ENCODE assay signal across 8 mouse cellular contexts in genomic region chr12:71855730-71856479, GRCm38 (mm10). TPM values are rescaled to one million over a fixed set of nuclear protein-coding genes. Genes with fewer than 3 reads are reported as not detected.
A peak's percentile ranks its signal among the peaks of the same experiment; 100 is the strongest.
DNase-seq lines count a peak whose midpoint lies in the region; ATAC-seq and TF ChIP-seq lines count a peak whose summit lies in the region.

No protein-coding gene starts in this region.

- no peak overlapping the region for H3K4me2 ChIP-seq in embryonic facial prominence, embryonic 12.5 days (replicated peaks)

- ATAC-seq in embryonic facial prominence, embryonic 12.5 days (ENCODE audit: insufficient number of reproducible peaks, insufficient read depth, low FRiP score, low TSS enrichment), result peak; percentile 64; the same call in 1 of the 2 replicates

- no peak overlapping the region for H3K4me3 ChIP-seq in left cerebral cortex, adult 2 months
- no peak overlapping the region for H3K4me3 ChIP-seq in embryonic facial prominence, embryonic 12.5 days
- peak overlapping the region; percentile 36; the same call in 1 of the 2 replicates for H3K4me3 ChIP-seq in heart, embryonic 10.5 days

- peak in 1 of 2 experiments; percentile 32 for DNase-seq in left cerebral cortex, adult 2 months (ENCODE audit: extremely low spot score in 1 of 2, low spot score in 2 of 2)
- no peak for DNase-seq in left cerebral cortex, adult 11 months (ENCODE audit: low spot score)
- DNase-seq in heart, embryonic 10.5 days (ENCODE audit: low spot score), result peak; percentile 81
- peak; percentile 43 to 50 for DNase-seq in kidney, postnatal 25 days
- peak; percentile 88 for DNase-seq in lung, postnatal 10 days
- DNase-seq in retina, embryonic 14.5 days (ENCODE audit: low spot score), result peak; percentile 55
- DNase-seq in frontal cortex, postnatal 36 days (ENCODE audit: low spot score in 2 of 2), result no peak

- H3K27ac ChIP-seq in left cerebral cortex, adult 2 months, result peak overlapping the region; percentile 41
- peak overlapping the region; percentile 82 for H3K27ac ChIP-seq in embryonic facial prominence, embryonic 12.5 days
- H3K27ac ChIP-seq in heart, embryonic 10.5 days, result peak overlapping the region; percentile 81

- TF ChIP-seq CTCF in left cerebral cortex, adult 2 months (IDR thresholded peaks at IDR 0.05), result no peak

- no peaks in the 10 kb centered on the region for H3K36me3 ChIP-seq in embryonic facial prominence, embryonic 12.5 days
- peaks cover 4% of the 10 kb centered on the region for H3K36me3 ChIP-seq in heart, embryonic 10.5 days

- intact Hi-C loops in left cerebral cortex, adult 2 months (cut with DNase I), result no loop called here

- WGBS in embryonic facial prominence, embryonic 12.5 days, result 35% methylated on average over 10 of the region's 10 CpGs
- 22% methylated on average over 10 of the region's 10 CpGs for WGBS in heart, embryonic 10.5 days

- H3K9me3 ChIP-seq in embryonic facial prominence, embryonic 12.5 days, result no peaks in the 10 kb centered on the region
- no peaks in the 10 kb centered on the region for H3K9me3 ChIP-seq in heart, embryonic 10.5 days

- H3K4me1 ChIP-seq in embryonic facial prominence, embryonic 12.5 days, result peaks cover 40% of the 10 kb centered on the region
- H3K4me1 ChIP-seq in heart, embryonic 10.5 days, result peaks cover 86% of the 10 kb centered on the region

- no peaks in the 10 kb centered on the region for H3K27me3 ChIP-seq in embryonic facial prominence, embryonic 12.5 days
- no peaks in the 10 kb centered on the region for H3K27me3 ChIP-seq in heart, embryonic 10.5 days (ENCODE audit: insufficient read depth, poor library complexity, severe bottlenecking)

- no peak overlapping the region for H3K9ac ChIP-seq in embryonic facial prominence, embryonic 12.5 days

RNA-seq across cellular contexts. Expression of gene Daam1, which starts 25.0 kb away (rescaled TPM):
- 10 to 100 TPM; 48.0 to 55.0 TPM for total RNA-seq in left cerebral cortex, adult 2 months (2021)
- 8.4 and 9.8 TPM in 2 replicates for polyA plus RNA-seq in embryonic facial prominence, embryonic 12.5 days (2016; fragmentation: Nextera tagmentation; extraction: Ambion mirVana)
- polyA plus RNA-seq in heart, embryonic 10.5 days (2016; fragmentation: Nextera tagmentation; extraction: Ambion mirVana), result 11.5 and 20.1 TPM in 2 replicates

Comparison
In these comparisons a context has a peak if more than half of its experiments do, and no peak if none do; other contexts are left out.
1. DNase-seq: peak in heart, embryonic 10.5 days (single experiment), kidney, postnatal 25 days (2 of 2), lung, postnatal 10 days (single experiment) and retina, embryonic 14.5 days (single experiment); none in left cerebral cortex, adult 11 months (single experiment) and frontal cortex, postnatal 36 days (0 of 2).
2. Peak in every context shown above with its lines, with median percentiles within 50 percentile points of each other: H3K27ac ChIP-seq.